Mouse (Mus musculus): ENCODE measurements around the gene Ampd3.

DNA sequence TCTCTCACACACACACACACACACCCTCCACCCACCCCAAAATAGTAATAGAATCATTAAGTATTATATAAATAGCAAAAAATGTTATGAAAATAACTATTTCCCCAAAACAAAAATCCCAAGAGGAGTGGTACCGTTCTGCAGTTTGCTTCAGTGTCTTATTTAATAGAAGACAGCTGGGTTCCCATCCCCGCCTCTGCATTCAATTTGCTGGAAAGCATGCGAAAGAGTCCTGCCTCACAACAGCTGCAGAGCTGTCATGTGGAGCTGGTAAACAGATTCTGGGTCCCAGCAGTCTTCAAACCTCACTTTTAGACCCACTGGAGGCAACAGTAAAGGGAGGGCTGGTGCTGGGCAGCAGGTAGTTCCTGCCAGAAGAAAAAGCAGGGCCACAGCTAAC lies 41.0 kb downstream of the Ampd3 start:
- TF ChIP-seq CTCF (IDR thresholded peaks at IDR 0.05; ENCODE audit: low read depth, low read length) = no peak
- no peak for TF ChIP-seq POLR2AphosphoS5 (IDR thresholded peaks at IDR 0.05; ENCODE audit: insufficient replicate concordance, low read depth, low read length)

Data from G1E (cell line).